Mouse (Mus musculus) embryonic facial prominence, embryonic 12.5 days (tissue): ENCODE data around the gene Sst. TPM values are rescaled to one million over a fixed set of nuclear protein-coding genes. Genes with fewer than 3 reads are reported as not detected.

Source experiments
- ATAC-seq: fragments of 200-750 bp; cut with Nextera tagmentation; 2 replicates; pipeline ENCODE4 v1.8.0; 2017; ENCODE audit not compliant: insufficient number of reproducible peaks, insufficient read depth, low FRiP score, low TSS enrichment
- H3K27ac ChIP-seq: fragments of 300-500 bp; sonication (generic); 2 replicates; pipeline ENCODE4 v1.5.1; 2016; ENCODE audit warnings: mild to moderate bottlenecking
- H3K27me3 ChIP-seq: fragments of 300-500 bp; sonication (generic); 2 replicates; pipeline ENCODE4 v1.6.1; 2016; ENCODE audit warnings: mild to moderate bottlenecking, moderate library complexity
- H3K36me3 ChIP-seq: fragments of 300-500 bp; sonication (generic); 2 replicates; pipeline ENCODE4 v1.6.1; 2016; ENCODE audit warnings: mild to moderate bottlenecking
- H3K4me1 ChIP-seq: fragments of 300-500 bp; sonication (generic); 2 replicates; pipeline ENCODE4 v1.6.1; 2016
- H3K4me2 ChIP-seq: fragments of 300-500 bp; sonication (generic); replicated peaks from 2 replicates; pipeline ENCODE4 v1.6.1; 2016; ENCODE audit warnings: mild to moderate bottlenecking, moderate library complexity
- H3K4me3 ChIP-seq: fragments of 300-500 bp; sonication (generic); 2 replicates; pipeline ENCODE4 v1.5.1; 2016; ENCODE audit warnings: mild to moderate bottlenecking
- H3K9ac ChIP-seq: fragments of 300-500 bp; sonication (generic); 2 replicates; pipeline ENCODE4 v1.6.1; 2016; ENCODE audit warnings: mild to moderate bottlenecking, moderate library complexity
- H3K9me3 ChIP-seq: fragments of 300-500 bp; sonication (generic); 2 replicates; pipeline ENCODE4 v1.6.1; 2016; ENCODE audit warnings: mild to moderate bottlenecking, moderate library complexity
- WGBS: fragments of 180-500 bp; shearing (Covaris S2); methylation state at CpG from one replicate; pipeline ENCODE4 v1.1.7; 2016; 5-methylcytosine and 5-hydroxymethylcytosine counted together
- polyA plus RNA-seq: library from polyadenylated mRNA; unstranded; fragments of >200 nt; fragmentation: Nextera tagmentation; extraction: Ambion mirVana; gene quantifications from 2 replicates; pipeline ENCODE4 v1.2.1, GENCODE M21; 2016

The Sst gene
- polyA plus RNA-seq, 1 experiment from 2014 or later, result 9.7 TPM

DNA sequence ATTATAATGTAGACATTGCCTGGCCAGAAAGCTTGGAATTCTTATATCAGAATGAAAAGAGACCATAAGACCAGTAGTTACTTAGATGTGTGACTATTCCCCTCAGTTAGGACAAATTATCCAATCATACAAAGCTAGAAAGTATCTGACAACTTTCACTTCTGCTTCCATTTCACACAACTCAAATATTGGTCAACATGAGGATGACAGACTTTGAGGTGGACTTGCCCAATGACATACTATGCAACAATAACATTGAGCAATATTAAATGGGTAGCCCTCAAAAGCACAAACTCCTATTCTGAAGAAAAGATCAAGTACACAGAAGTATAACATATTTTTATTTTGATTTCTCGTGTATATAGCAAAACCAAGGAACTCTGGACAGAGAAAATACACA lies 35.5 kb downstream of the Sst start:
- WGBS, result 67% methylated on average over 1 of the region's 1 CpGs
- H3K27ac ChIP-seq, result no peak overlapping the region
- H3K4me1 ChIP-seq, result no peaks in the 10 kb centered on the region
- no peak overlapping the region for H3K9ac ChIP-seq
- no peaks in the 10 kb centered on the region for H3K9me3 ChIP-seq
- no peaks in the 10 kb centered on the region for H3K27me3 ChIP-seq
- H3K4me3 ChIP-seq, result no peak overlapping the region
- ATAC-seq, result no peak
- no peaks in the 10 kb centered on the region for H3K36me3 ChIP-seq
- no peak overlapping the region for H3K4me2 ChIP-seq

GRCm38 (mm10) chr16:23849720-23850119 lies 41.0 kb downstream of the Sst start:
- Histone ChIP-seq H3K4me2 (no peak overlapping the region), H3K9ac (no peak overlapping the region), H3K27me3 (no peaks in the 10 kb centered on the region), H3K4me1 (no peaks in the 10 kb centered on the region), H3K27ac (no peak overlapping the region), H3K9me3 (no peaks in the 10 kb centered on the region), H3K4me3 (no peak overlapping the region), H3K36me3 (no peaks in the 10 kb centered on the region)
- ATAC-seq, result no peak

GRCm38 (mm10) chr16:23849176-23849575 lies 41.6 kb downstream of the Sst start:
- Histone ChIP-seq H3K27me3 (no peaks in the 10 kb centered on the region), H3K9ac (no peak overlapping the region), H3K36me3 (no peaks in the 10 kb centered on the region), H3K9me3 (no peaks in the 10 kb centered on the region), H3K4me2 (no peak overlapping the region), H3K4me3 (no peak overlapping the region), H3K4me1 (no peaks in the 10 kb centered on the region), H3K27ac (no peak overlapping the region)
- no peak for ATAC-seq

DNA sequence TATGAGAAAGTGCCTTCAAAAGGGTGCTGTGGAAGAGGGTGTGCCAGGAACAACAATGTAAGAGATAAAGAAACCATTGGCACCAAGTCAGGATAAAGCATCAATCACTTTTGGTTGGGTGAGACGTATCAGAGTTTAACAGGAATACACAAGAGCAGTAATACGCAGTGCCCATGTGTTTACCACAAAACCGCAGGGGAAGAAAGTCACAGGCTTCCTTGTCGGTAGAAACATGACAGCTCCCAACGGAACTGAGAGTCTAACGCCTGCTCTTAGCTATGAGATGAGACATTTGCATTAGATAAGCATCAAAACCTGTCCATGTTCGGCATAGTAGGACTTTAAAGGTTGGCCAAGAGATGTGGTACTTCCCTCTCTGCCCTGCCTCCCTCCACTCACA lies 46.1 kb downstream of the Sst start:
- Histone ChIP-seq H3K4me3 (no peak overlapping the region), H3K27me3 (no peaks in the 10 kb centered on the region), H3K4me2 (no peak overlapping the region), H3K27ac (no peak overlapping the region), H3K4me1 (no peaks in the 10 kb centered on the region), H3K9ac (no peak overlapping the region), H3K9me3 (no peaks in the 10 kb centered on the region), H3K36me3 (no peaks in the 10 kb centered on the region)
- no peak for ATAC-seq
- 86% methylated on average over 7 of the region's 7 CpGs for WGBS

DNA sequence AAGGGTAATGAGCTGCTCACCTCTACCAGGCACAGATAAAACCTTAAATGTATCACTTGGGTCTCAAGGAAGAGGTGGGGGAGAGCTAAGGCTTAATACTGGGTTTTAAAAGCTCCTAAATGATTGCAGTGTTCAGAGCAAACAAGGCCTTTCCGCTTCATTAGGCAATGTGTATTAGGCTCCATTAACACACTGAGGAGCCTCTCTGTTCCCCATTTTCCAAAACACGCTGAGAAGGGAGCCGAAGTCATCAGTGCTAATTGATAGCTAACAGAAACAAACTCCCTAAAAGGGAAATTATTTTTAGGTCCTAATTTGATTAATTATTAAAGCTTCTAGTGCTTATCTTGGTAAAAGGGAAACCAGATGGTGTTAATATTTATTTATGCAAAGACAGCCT lies 48.1 kb downstream of the Sst start:
- Histone ChIP-seq H3K9ac (no peak overlapping the region), H3K27ac (no peak overlapping the region), H3K4me2 (no peak overlapping the region), H3K4me1 (0 out of 2 replicates have a peak, but pooled peaks cover 6% of the 10 kb centered on the region), H3K36me3 (no peaks in the 10 kb centered on the region), H3K4me3 (no peak overlapping the region), H3K27me3 (no peaks in the 10 kb centered on the region), H3K9me3 (no peaks in the 10 kb centered on the region)
- WGBS, result 46% methylated on average over 3 of the region's 3 CpGs
- no peak for ATAC-seq

Other genes with a start within 250 kb of the Sst start
- 0.22 and 0.52 TPM in 2 replicates for gene Rtp2, start 41.4 kb upstream of the Sst start, polyA plus RNA-seq
- not detected in 2 replicates for gene Gm37419, start 97.5 kb upstream of the Sst start, polyA plus RNA-seq
- 0.51 and 0.65 TPM in 2 replicates for gene Bcl6, start 97.9 kb upstream of the Sst start, polyA plus RNA-seq